8 mouse cellular contexts compared by ENCODE assay signal in genomic region chr5:32614691-32615090, GRCm38 (mm10). TPM values are rescaled to one million over a fixed set of nuclear protein-coding genes. Genes with fewer than 3 reads are reported as not detected.
DNase-seq lines count a peak whose midpoint lies in the region; ATAC-seq and TF ChIP-seq lines count a peak whose summit lies in the region.

No protein-coding gene starts in this region.

- no peak for TF ChIP-seq POLR2A in heart, adult 2 months (IDR thresholded peaks at IDR 0.05; ENCODE audit: insufficient read depth, low read depth, low read length)

- no peaks in the 10 kb centered on the region for H3K36me3 ChIP-seq in intestine, embryonic 14.5 days (ENCODE audit: control insufficient read depth, insufficient read depth, low read length)
- H3K36me3 ChIP-seq in intestine, embryonic 16.5 days (ENCODE audit: control insufficient read depth, insufficient read depth, low read length): no peaks in the 10 kb centered on the region
- H3K36me3 ChIP-seq in heart, adult 2 months (ENCODE audit: control insufficient read depth, insufficient read depth, low read length): peaks cover 16% of the 10 kb centered on the region

- no peak for TF ChIP-seq CTCF in heart, adult 2 months (IDR thresholded peaks at IDR 0.05)

- H3K9me3 ChIP-seq in intestine, embryonic 14.5 days (ENCODE audit: control insufficient read depth, low read length): no peaks in the 10 kb centered on the region
- H3K9me3 ChIP-seq in intestine, embryonic 16.5 days (ENCODE audit: control insufficient read depth, low read length): no peaks in the 10 kb centered on the region

- H3K4me3 ChIP-seq in intestine, embryonic 14.5 days (ENCODE audit: low read depth, low read length): no peak overlapping the region
- H3K4me3 ChIP-seq in intestine, embryonic 16.5 days (ENCODE audit: low read length): no peak overlapping the region
- no peak overlapping the region for H3K4me3 ChIP-seq in heart, adult 2 months

- H3K4me1 ChIP-seq in intestine, embryonic 14.5 days (replicated peaks; ENCODE audit: control insufficient read depth, insufficient read depth, low read length): peaks cover 6% of the 10 kb centered on the region; the same call in 1 of the 2 replicates
- H3K4me1 ChIP-seq in intestine, embryonic 16.5 days (ENCODE audit: control insufficient read depth, insufficient read depth, low read length): no peaks in the 10 kb centered on the region
- H3K4me1 ChIP-seq in heart, adult 2 months (ENCODE audit: control insufficient read depth, insufficient read depth, low read length): peaks cover 5% of the 10 kb centered on the region

- intact Hi-C loops in heart, adult 2 months (cut with DNase I): loop anchor here (5.0 to 10.0 kb wide), 2 partner anchors 152 to 240 kb away; partner anchors contain the start of gene Prr14l

- 0 out of 2 replicates have a peak, but pooled peaks cover 2% of the 10 kb centered on the region for H3K79me2 ChIP-seq in heart, adult 2 months (replicated peaks; ENCODE audit: control insufficient read depth, insufficient read depth, low read length)

- H3K27ac ChIP-seq in intestine, embryonic 14.5 days (ENCODE audit: low read depth): 0 out of 2 replicates have a peak overlapping the region, but pooled peaks have one; percentile 11
- no peak overlapping the region; the same call in 1 of the 2 replicates for H3K27ac ChIP-seq in intestine, embryonic 16.5 days (ENCODE audit: low read length)
- H3K27ac ChIP-seq in heart, adult 2 months: peak overlapping the region; percentile 69

- no peak overlapping the region for H3K9ac ChIP-seq in intestine, embryonic 14.5 days (ENCODE audit: low read length)
- no peak overlapping the region for H3K9ac ChIP-seq in intestine, embryonic 16.5 days (ENCODE audit: low read depth, low read length)
- no peak overlapping the region; the same call in 1 of the 2 replicates for H3K9ac ChIP-seq in heart, adult 2 months (ENCODE audit: low read depth, low read length)

- TF ChIP-seq EP300 in heart, adult 2 months (IDR thresholded peaks at IDR 0.05; ENCODE audit: insufficient read depth, low read depth, low read length): 0 out of 2 replicates have a peak, but pooled peaks have one; percentile 35

- no peak for ATAC-seq in intestine, embryonic 14.5 days (replicated peaks; ENCODE audit: low FRiP score, low TSS enrichment, low read depth)
- ATAC-seq in intestine, embryonic 16.5 days: no peak
- ATAC-seq in CD4-positive, CD25-positive, alpha-beta regulatory T cell, adult 4 months: no peak

- H3K4me2 ChIP-seq in intestine, embryonic 14.5 days (ENCODE audit: low read length): no peak overlapping the region
- H3K4me2 ChIP-seq in intestine, embryonic 16.5 days (ENCODE audit: low read depth, low read length): no peak overlapping the region

- WGBS in intestine, embryonic 14.5 days: 66% methylated on average over 4 of the region's 4 CpGs
- WGBS in intestine, embryonic 16.5 days: 58% methylated on average over 4 of the region's 4 CpGs
- WGBS in heart, adult 2 months: 10% methylated on average over 4 of the region's 4 CpGs

- H3K27me3 ChIP-seq in intestine, embryonic 14.5 days (replicated peaks; ENCODE audit: control insufficient read depth, insufficient read depth, low read length): no peaks in the 10 kb centered on the region
- H3K27me3 ChIP-seq in intestine, embryonic 16.5 days (replicated peaks; ENCODE audit: control insufficient read depth, insufficient read depth, low read length): no peaks in the 10 kb centered on the region
- H3K27me3 ChIP-seq in heart, adult 2 months (ENCODE audit: control insufficient read depth, insufficient read depth, low read length): no peaks in the 10 kb centered on the region

- no peak for DNase-seq in intestine, embryonic 14.5 days (ENCODE audit: low spot score)
- DNase-seq in cerebellum, adult 11-12 months: peak; percentile 5
- peak in 1 of 2 experiments; percentile 52 for DNase-seq in heart, adult 2 months
- peak; percentile 19 to 20 for DNase-seq in layer of hippocampus, postnatal 36 days
- DNase-seq in right cerebral cortex, postnatal 25 days: peak; percentile 38
- no peak for DNase-seq in B cell, adult 2 months

RNA-seq across cellular contexts. Expression of gene Yes1, which starts 3.7 kb away (rescaled TPM):
- polyA plus RNA-seq in intestine, embryonic 14.5 days (2014; fragmentation: Nextera tagmentation; extraction: Ambion mirVana): 37.2 and 42.3 TPM in 2 replicates
- polyA plus RNA-seq in intestine, embryonic 16.5 days (2015; fragmentation: Nextera tagmentation; extraction: Ambion mirVana): 26.9 and 30.1 TPM in 2 replicates
- 10 to 100 TPM; 16.0 to 19.7 TPM for total RNA-seq in heart, adult 2 months (2021)
- 1.9 and 4.3 TPM in 2 replicates for polyA plus RNA-seq in heart, adult 2 months (2012; rRNA removed)
- 10 to 100 TPM; 12.8 to 13.9 TPM for total RNA-seq in layer of hippocampus, postnatal 36 days (2021)
- polyA plus RNA-seq in CD4-positive, CD25-positive, alpha-beta regulatory T cell, adult 4 months (2017; shearing (Covaris generic)): under 1 TPM; 0.43 to 0.61 TPM

Comparison
In these comparisons a context has a peak if more than half of its experiments do, and no peak if none do; other contexts are left out.
1. DNase-seq: peak in cerebellum, adult 11-12 months (single experiment), layer of hippocampus, postnatal 36 days (2 of 2) and right cerebral cortex, postnatal 25 days (single experiment); none in intestine, embryonic 14.5 days (single experiment) and B cell, adult 2 months (0 of 2).